ENCODE assay signal across 35 mouse cellular contexts in genomic region chr1:22633871-22634270, GRCm38 (mm10).
"Had no signal": no experiment of that assay in that cellular context is flagged by ENCODE, and none has a peak within 500 bp of the region (broad histone marks: within the 10 kb centered on the region; RNA-seq: fewer than 3 reads in every experiment).

No protein-coding gene starts in this region.

- H3K4me3 ChIP-seq: heart, embryonic 10.5 days; heart, embryonic 12.5 days; heart, embryonic 13.5 days; heart, embryonic 15.5 days; hindbrain, embryonic 10.5 days; hindbrain, embryonic 12.5 days; hindbrain, embryonic 13.5 days; hindbrain, embryonic 15.5 days; intestine, embryonic 15.5 days; kidney, embryonic 15.5 days; layer of hippocampus, adult 2 months had no signal

- H3K27me3 ChIP-seq: heart, embryonic 12.5 days; heart, embryonic 13.5 days; heart, embryonic 15.5 days; hindbrain, embryonic 12.5 days; hindbrain, embryonic 13.5 days; hindbrain, embryonic 15.5 days; intestine, embryonic 15.5 days; kidney, embryonic 15.5 days had no signal

- H3K9me3 ChIP-seq: heart, embryonic 10.5 days; heart, embryonic 12.5 days; heart, embryonic 13.5 days; heart, embryonic 15.5 days; hindbrain, embryonic 10.5 days; hindbrain, embryonic 12.5 days; hindbrain, embryonic 13.5 days; hindbrain, embryonic 15.5 days; intestine, embryonic 15.5 days; kidney, embryonic 15.5 days had no signal

- H3K4me2 ChIP-seq: heart, embryonic 11.5 days; heart, embryonic 12.5 days; heart, embryonic 13.5 days; heart, embryonic 15.5 days; hindbrain, embryonic 12.5 days; hindbrain, embryonic 13.5 days; hindbrain, embryonic 14.5 days; hindbrain, embryonic 15.5 days; intestine, embryonic 15.5 days; kidney, embryonic 15.5 days had no signal

- DNase-seq: heart, postnatal 10 days; heart, postnatal 14 days; heart, postnatal 36 days; heart, postnatal 4 days; kidney, adult 11 months; kidney, adult 18-20 months; kidney, adult 2 months; kidney, adult 8-10 months; kidney, adult 9 months; kidney, postnatal 10 days; kidney, postnatal 14 days; kidney, postnatal 25 days; kidney, postnatal 36 days; kidney, postnatal 4 days; layer of hippocampus, adult 9-11 months; layer of hippocampus, postnatal 36 days had no signal

- H3K36me3 ChIP-seq: heart, embryonic 10.5 days; heart, embryonic 12.5 days; heart, embryonic 13.5 days; heart, embryonic 15.5 days; hindbrain, embryonic 10.5 days; hindbrain, embryonic 12.5 days; hindbrain, embryonic 13.5 days; hindbrain, embryonic 15.5 days; intestine, embryonic 15.5 days; kidney, embryonic 15.5 days had no signal

- H3K9ac ChIP-seq: heart, embryonic 12.5 days; heart, embryonic 13.5 days; heart, embryonic 15.5 days; hindbrain, embryonic 12.5 days; hindbrain, embryonic 13.5 days; hindbrain, embryonic 14.5 days; hindbrain, embryonic 15.5 days; intestine, embryonic 15.5 days; kidney, embryonic 15.5 days had no signal

- ATAC-seq: hindbrain, embryonic 16.5 days; hindbrain, postnatal 0 days; inflammation-experienced regulatory T-cells, adult 6 months; intestine, embryonic 15.5 days; intestine, embryonic 16.5 days; intestine, postnatal 0 days had no signal

- H3K27ac ChIP-seq: heart, embryonic 10.5 days; heart, embryonic 13.5 days; heart, embryonic 15.5 days; hindbrain, embryonic 10.5 days; hindbrain, embryonic 12.5 days; hindbrain, embryonic 13.5 days; hindbrain, embryonic 14.5 days; hindbrain, embryonic 15.5 days; hindbrain, postnatal 0 days; intestine, embryonic 15.5 days; kidney, embryonic 15.5 days; kidney, postnatal 0 days; layer of hippocampus, adult 2 months had no signal

- H3K4me1 ChIP-seq: heart, embryonic 10.5 days; heart, embryonic 12.5 days; heart, embryonic 15.5 days; hindbrain, embryonic 10.5 days; hindbrain, embryonic 12.5 days; hindbrain, embryonic 13.5 days; hindbrain, embryonic 15.5 days; intestine, embryonic 15.5 days; kidney, embryonic 15.5 days had no signal
